Mouse (Mus musculus) kidney, adult 2 months (tissue): ENCODE measurements around the gene Chrna9.

ENCODE experiments used
- CTCF ChIP-seq: fragments of 200-500 bp; conservative IDR thresholded peaks from 2 replicates; pipeline ENCODE4 v1.5.1; 2011; ENCODE audit warnings: low read depth, mild to moderate bottlenecking, control low read depth, low read length, moderate library complexity, mixed read lengths; ENCODE audit not compliant: insufficient read depth, insufficient read length
- POLR2A ChIP-seq: fragments of 200-500 bp; IDR thresholded peaks from one replicate; pipeline ENCODE4 v1.6.1; 2011; ENCODE audit warnings: low read depth, low read length, control low read depth

DNA sequence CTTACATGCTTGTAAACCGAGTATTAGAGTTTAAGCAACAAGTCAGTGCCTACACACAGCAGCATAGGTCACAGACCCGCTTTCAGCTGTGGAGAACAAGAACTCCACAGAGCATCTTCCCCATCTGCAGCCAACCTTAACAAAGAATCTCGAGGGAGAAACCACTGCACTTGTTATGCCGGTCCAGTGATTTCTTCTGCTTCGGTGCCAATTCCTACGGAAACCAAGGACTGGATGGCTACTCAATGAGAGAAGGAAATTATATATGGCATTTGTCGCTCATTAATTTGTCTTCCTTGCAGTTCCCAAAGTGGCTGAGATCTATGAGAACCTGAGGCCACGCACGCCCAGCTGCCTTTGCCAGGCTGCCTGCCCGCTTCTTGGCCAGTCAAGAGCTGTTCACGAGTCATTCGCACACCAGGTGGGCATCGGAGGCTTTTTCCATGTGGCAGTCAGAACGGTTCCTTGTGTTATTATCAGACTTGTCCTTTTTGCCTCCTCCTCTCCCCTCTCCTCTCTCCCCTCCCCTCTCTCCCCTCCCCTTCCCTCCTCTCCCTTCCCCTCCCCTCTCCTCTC, 43.4 kb upstream of the Chrna9 start:
- no peak for TF ChIP-seq CTCF
- no peak for TF ChIP-seq POLR2A
